Mouse (Mus musculus): ENCODE measurements at regions not wholly inside any gene's neighbourhood (a gene's known extent, or its start where the extent isn't known, plus 50 kb on each side); places are given as distances from the start of the nearest gene placed in this dataset.

DNA sequence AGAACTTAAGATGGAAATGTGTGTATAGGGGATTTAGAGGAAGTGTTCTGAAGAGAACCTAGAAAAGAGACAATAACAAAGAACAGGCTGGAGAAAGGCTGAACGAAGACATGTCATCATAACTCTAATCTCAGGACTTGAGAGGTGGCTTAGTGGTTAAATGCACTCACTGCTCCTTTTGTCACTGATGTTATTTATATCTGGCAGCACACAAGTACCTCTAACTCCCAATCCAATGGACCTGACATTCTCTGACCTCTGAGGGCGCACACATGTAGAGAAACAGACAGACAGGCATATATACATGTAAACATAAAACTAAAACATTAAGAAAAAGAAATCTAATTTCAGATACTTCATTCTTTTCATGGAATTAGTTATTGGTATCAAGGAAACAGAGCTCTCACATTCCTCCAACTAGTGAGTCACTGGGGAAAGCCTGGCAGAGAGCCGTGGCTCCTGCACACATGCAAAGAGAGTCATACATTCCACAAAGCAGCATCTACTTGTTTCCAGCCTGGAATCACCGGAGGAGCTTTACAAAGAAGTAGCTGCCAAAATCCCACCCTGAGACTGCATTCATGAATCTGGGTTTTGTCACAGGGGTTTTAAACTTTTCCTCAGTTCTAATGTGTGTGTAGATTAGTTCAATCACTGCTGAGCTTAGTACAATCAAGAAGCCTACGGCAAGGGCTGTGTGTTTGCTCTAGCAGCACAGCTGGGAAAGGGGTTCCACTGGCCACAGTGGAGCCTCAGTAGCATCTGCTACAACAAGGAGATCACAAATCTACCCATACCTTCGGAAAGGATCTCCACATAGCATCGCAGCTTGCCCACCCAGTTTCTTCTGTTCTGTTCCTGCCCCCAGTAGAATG is 674.0 kb downstream of the Ryr2 start:
- DNase-seq (ENCODE audit: low spot score) (peak; percentile 48), ATAC-seq (replicated peaks; ENCODE audit: low FRiP score, low read depth) (no peak)
- Histone ChIP-seq H3K36me3 (ENCODE audit: insufficient read depth, low read length) (no peaks in the 10 kb centered on the region), H3K27me3 (ENCODE audit: insufficient read depth, low read length) (no peaks in the 10 kb centered on the region), H3K9me3 (replicated peaks; ENCODE audit: low read length) (no peaks in the 10 kb centered on the region), H3K4me2 (ENCODE audit: low read length) (no peak overlapping the region), H3K4me3 (replicated peaks; ENCODE audit: low read depth, low read length) (no peak overlapping the region), H3K4me1 (replicated peaks; ENCODE audit: insufficient read depth, low read length) (no peaks in the 10 kb centered on the region), H3K27ac (no peak overlapping the region), H3K9ac (ENCODE audit: low read depth, low read length) (no peak overlapping the region)
- WGBS: 67% methylated on average over 7 of the region's 7 CpGs
- no peak for TF ChIP-seq CTCF (IDR thresholded peaks at IDR 0.05; ENCODE audit: low read depth)

DNA sequence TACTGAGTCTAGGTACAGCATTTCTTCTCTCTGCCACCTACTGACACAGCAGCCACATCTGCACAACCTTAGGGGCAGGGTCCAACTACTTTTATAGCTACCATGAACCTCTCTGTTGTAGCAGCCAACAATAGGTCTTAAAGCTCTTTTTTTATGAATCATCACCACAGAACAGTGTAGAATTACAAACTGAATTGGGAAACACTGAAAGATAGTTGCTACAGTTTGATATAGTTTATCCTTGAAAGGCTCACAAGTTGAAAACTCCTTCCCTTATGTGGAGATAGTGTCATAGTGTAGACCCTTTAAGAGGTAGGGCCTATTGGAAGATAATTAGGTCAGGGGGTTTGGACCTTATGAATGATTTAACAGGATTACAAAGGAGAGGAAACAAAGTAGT is 679.9 kb downstream of the Ryr2 start:
- no peak for DNase-seq (ENCODE audit: low spot score)

DNA sequence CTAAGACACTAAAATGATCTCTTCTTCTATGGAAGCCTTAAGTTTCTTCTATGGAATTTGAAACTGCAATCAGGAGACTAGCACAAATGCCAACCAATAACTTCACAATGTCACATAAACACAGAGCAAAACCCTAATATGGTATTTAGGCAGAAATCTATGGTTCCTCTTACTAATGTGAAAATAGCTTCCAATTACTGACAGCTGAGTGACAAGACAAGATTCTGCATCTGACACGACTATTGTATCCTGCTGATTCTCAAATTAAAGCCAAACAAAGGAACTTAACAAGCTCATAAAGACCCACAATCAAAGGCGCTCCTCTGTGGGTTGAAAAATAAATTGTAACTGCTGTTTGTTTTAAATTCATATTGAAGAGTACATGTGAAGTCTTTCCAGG is 714.7 kb downstream of the Ryr2 start:
- Histone ChIP-seq H3K9me3 (replicated peaks; ENCODE audit: low read length) (no peaks in the 10 kb centered on the region), H3K36me3 (ENCODE audit: insufficient read depth, low read length) (no peaks in the 10 kb centered on the region), H3K27ac (no peak overlapping the region), H3K4me3 (replicated peaks; ENCODE audit: low read depth, low read length) (no peak overlapping the region), H3K4me1 (replicated peaks; ENCODE audit: insufficient read depth, low read length) (no peaks in the 10 kb centered on the region), H3K27me3 (ENCODE audit: insufficient read depth, low read length) (no peaks in the 10 kb centered on the region), H3K9ac (ENCODE audit: low read depth, low read length) (no peak overlapping the region), H3K4me2 (ENCODE audit: low read length) (no peak overlapping the region)
- 72% methylated on average over 2 of the region's 2 CpGs for WGBS
- DNase-seq (ENCODE audit: low spot score) (no peak), ATAC-seq (replicated peaks; ENCODE audit: low FRiP score, low read depth) (no peak)
- no peak for TF ChIP-seq CTCF (IDR thresholded peaks at IDR 0.05; ENCODE audit: low read depth)

More for the DNA sequence above, 679.9 kb downstream of the Ryr2 start:
- Histone ChIP-seq H3K4me3 (replicated peaks; ENCODE audit: low read depth, low read length) (no peak overlapping the region), H3K4me2 (ENCODE audit: low read length) (no peak overlapping the region), H3K27me3 (ENCODE audit: insufficient read depth, low read length) (no peaks in the 10 kb centered on the region), H3K36me3 (ENCODE audit: insufficient read depth, low read length) (no peaks in the 10 kb centered on the region), H3K4me1 (replicated peaks; ENCODE audit: insufficient read depth, low read length) (no peaks in the 10 kb centered on the region), H3K9me3 (replicated peaks; ENCODE audit: low read length) (no peaks in the 10 kb centered on the region), H3K27ac (no peak overlapping the region), H3K9ac (ENCODE audit: low read depth, low read length) (no peak overlapping the region)
- TF ChIP-seq CTCF (IDR thresholded peaks at IDR 0.05; ENCODE audit: low read depth): no peak
- no peak for ATAC-seq (replicated peaks; ENCODE audit: low FRiP score, low read depth)

DNA sequence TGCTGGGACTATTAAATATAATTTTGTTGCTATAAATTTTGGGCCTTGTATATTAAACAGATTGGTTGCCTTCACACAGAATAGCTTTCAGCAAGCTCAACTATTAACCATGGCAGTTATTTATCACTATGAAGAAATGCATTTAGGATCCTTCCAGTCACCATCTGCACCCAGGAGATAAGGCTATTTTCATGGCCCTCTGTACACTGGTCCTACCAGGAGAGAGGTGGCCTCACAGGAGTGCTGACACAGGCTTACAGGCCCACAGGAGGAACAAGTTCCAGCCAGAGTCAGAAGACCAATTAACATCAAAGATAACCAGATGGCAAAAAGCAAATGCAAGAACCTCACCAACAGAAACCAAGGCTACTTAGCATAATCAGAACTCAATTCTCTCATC is 731.3 kb downstream of the Ryr2 start:
- no peaks in the 10 kb centered on the region for H3K36me3 ChIP-seq (ENCODE audit: insufficient read depth, low read length)
- H3K27me3 ChIP-seq (ENCODE audit: insufficient read depth, low read length): no peaks in the 10 kb centered on the region
- no peak overlapping the region for H3K4me3 ChIP-seq (replicated peaks; ENCODE audit: low read depth, low read length)
- ATAC-seq (replicated peaks; ENCODE audit: low FRiP score, low read depth) (no peak), DNase-seq (ENCODE audit: low spot score) (no peak)
- H3K27ac ChIP-seq: no peak overlapping the region
- TF ChIP-seq CTCF (IDR thresholded peaks at IDR 0.05; ENCODE audit: low read depth): no peak
- no peaks in the 10 kb centered on the region for H3K9me3 ChIP-seq (replicated peaks; ENCODE audit: low read length)
- no peak overlapping the region for H3K9ac ChIP-seq (ENCODE audit: low read depth, low read length)
- no peaks in the 10 kb centered on the region for H3K4me1 ChIP-seq (replicated peaks; ENCODE audit: insufficient read depth, low read length)
- no peak overlapping the region for H3K4me2 ChIP-seq (ENCODE audit: low read length)

DNA sequence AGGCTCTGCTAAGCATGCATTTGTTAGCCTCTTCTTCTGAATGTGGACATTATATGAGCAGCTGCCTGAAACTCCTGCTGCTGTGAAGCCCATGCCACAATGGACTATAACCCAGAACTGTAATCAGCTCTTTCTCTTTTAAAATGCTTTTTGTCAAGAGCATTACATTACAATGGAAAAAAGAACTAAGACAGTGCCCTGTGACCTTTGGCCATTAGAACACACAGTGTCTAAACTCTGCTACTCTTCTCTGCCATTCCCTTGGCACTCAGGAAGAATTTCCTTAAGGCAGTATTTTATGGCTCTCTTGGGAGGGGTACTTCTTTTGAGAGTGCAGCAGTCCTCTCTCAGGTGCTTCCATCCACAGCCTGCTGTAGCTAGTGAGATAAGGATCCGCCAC is 737.3 kb downstream of the Ryr2 start:
- no peak for ATAC-seq (replicated peaks; ENCODE audit: low FRiP score, low read depth)

DNA sequence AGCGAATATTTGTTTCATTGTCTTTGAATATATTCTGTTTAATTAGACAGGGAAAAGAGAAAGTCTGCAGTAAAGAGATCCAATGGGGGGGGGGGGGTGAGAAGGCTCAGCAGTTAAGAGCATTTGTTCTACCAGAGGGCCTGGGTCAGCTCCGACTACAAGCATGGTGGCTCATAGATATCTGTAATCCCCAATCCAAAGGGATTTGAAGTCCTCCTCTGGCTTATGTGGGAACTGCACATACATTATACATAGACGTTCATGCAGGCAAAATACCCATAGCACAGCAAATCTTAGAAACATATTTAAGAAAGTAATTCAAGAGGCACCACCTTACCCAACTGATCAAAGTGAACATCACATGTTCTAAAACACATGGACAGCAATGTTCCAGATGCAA is 743.9 kb downstream of the Ryr2 start:
- Histone ChIP-seq H3K27me3 (ENCODE audit: insufficient read depth, low read length) (no peaks in the 10 kb centered on the region), H3K4me1 (replicated peaks; ENCODE audit: insufficient read depth, low read length) (no peaks in the 10 kb centered on the region), H3K4me2 (ENCODE audit: low read length) (no peak overlapping the region), H3K9me3 (replicated peaks; ENCODE audit: low read length) (no peaks in the 10 kb centered on the region), H3K27ac (no peak overlapping the region), H3K36me3 (ENCODE audit: insufficient read depth, low read length) (no peaks in the 10 kb centered on the region), H3K9ac (ENCODE audit: low read depth, low read length) (no peak overlapping the region), H3K4me3 (replicated peaks; ENCODE audit: low read depth, low read length) (no peak overlapping the region)
- ATAC-seq (replicated peaks; ENCODE audit: low FRiP score, low read depth): no peak
- WGBS: 74% methylated on average over 3 of the region's 3 CpGs
- peak; percentile 31; the same call in 1 of the 2 replicates for TF ChIP-seq CTCF (IDR thresholded peaks at IDR 0.05; ENCODE audit: low read depth)
- DNase-seq (ENCODE audit: low spot score): no peak

More for the DNA sequence above, 737.3 kb downstream of the Ryr2 start:
- Histone ChIP-seq H3K4me2 (ENCODE audit: low read length) (no peak overlapping the region), H3K36me3 (ENCODE audit: insufficient read depth, low read length) (no peaks in the 10 kb centered on the region), H3K27me3 (ENCODE audit: insufficient read depth, low read length) (no peaks in the 10 kb centered on the region), H3K9me3 (replicated peaks; ENCODE audit: low read length) (no peaks in the 10 kb centered on the region), H3K4me1 (replicated peaks; ENCODE audit: insufficient read depth, low read length) (no peaks in the 10 kb centered on the region), H3K27ac (no peak overlapping the region), H3K9ac (ENCODE audit: low read depth, low read length) (no peak overlapping the region), H3K4me3 (replicated peaks; ENCODE audit: low read depth, low read length) (no peak overlapping the region)
- 52% methylated on average over 1 of the region's 1 CpGs for WGBS
- TF ChIP-seq CTCF (IDR thresholded peaks at IDR 0.05; ENCODE audit: low read depth): no peak
- no peak for DNase-seq (ENCODE audit: low spot score)

DNA sequence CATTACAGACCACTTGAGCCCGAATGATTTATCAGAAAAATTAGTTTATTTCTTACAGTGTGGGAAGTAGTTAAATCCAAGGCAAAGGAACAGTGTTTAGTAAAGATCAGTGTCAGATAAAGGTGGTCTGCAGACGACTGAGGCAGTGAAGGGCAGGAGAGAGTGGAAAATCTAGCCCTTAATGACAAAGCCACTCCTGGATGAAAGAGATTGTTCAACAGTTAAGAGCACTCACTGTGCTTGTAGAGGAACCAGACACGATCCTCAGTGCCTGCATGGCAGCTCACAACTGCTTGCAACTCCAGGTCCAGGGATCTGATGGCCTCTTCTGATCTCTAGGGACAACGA is 758.3 kb downstream of the Ryr2 start:
- Histone ChIP-seq H3K27me3 (ENCODE audit: insufficient read depth, low read length) (no peaks in the 10 kb centered on the region), H3K4me2 (ENCODE audit: low read length) (no peak overlapping the region), H3K4me3 (replicated peaks; ENCODE audit: low read depth, low read length) (no peak overlapping the region), H3K27ac (no peak overlapping the region), H3K9me3 (replicated peaks; ENCODE audit: low read length) (no peaks in the 10 kb centered on the region), H3K9ac (ENCODE audit: low read depth, low read length) (no peak overlapping the region), H3K36me3 (ENCODE audit: insufficient read depth, low read length) (no peaks in the 10 kb centered on the region), H3K4me1 (replicated peaks; ENCODE audit: insufficient read depth, low read length) (no peaks in the 10 kb centered on the region)
- DNase-seq (ENCODE audit: low spot score) (no peak), ATAC-seq (replicated peaks; ENCODE audit: low FRiP score, low read depth) (no peak)
- no peak for TF ChIP-seq CTCF (IDR thresholded peaks at IDR 0.05; ENCODE audit: low read depth)
- WGBS: 24% methylated on average over 4 of the region's 4 CpGs
